Mouse (Mus musculus) layer of hippocampus, postnatal 25 days (tissue): ENCODE measurements around the gene Cep85l. TPM values are rescaled to one million over a fixed set of nuclear protein-coding genes. Genes with fewer than 3 reads are reported as not detected.

Source experiments
- DNase-seq, 2 experiments: peaks; one replicate each; pipeline ENCODE4 v3.0.0; 2022; ENCODE audit warnings: mixed read lengths in 2 of 2, low spot score in 1 of 2; ENCODE audit errors: extremely low spot score in 1 of 2
- total RNA-seq, 2 experiments: library from RNA; stranded (reverse); gene quantifications; 2 replicates each; pipeline ENCODE4 v1.2.3; 2021

The Cep85l gene
- 10 to 100 TPM; 20.6 to 24.8 TPM for total RNA-seq

DNA sequence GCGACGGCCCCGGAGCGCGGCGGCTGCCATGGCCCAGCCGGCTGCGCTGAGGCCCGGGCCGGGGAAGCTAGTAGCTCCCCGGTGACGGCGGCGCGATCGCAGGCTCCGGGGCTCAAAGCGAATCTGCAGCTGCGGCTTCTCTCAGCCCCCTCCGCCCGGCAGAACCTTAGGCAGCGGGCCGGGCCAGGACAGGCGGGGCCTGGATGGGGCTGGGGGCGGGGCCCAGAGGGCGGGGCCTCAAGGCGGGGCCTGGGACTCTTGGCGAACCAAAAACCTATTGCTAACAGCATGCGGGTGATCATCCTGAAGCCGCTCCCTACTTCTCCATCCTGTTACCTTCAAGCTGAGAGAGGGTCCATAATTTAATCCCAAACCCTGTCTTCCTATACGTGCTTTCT is at the start of gene Cep85l:
Cep85l (minus strand) TSS at position 239 of the 398 bp plus-strand sequence.
- peak; percentile 83 to 86 for DNase-seq

DNA sequence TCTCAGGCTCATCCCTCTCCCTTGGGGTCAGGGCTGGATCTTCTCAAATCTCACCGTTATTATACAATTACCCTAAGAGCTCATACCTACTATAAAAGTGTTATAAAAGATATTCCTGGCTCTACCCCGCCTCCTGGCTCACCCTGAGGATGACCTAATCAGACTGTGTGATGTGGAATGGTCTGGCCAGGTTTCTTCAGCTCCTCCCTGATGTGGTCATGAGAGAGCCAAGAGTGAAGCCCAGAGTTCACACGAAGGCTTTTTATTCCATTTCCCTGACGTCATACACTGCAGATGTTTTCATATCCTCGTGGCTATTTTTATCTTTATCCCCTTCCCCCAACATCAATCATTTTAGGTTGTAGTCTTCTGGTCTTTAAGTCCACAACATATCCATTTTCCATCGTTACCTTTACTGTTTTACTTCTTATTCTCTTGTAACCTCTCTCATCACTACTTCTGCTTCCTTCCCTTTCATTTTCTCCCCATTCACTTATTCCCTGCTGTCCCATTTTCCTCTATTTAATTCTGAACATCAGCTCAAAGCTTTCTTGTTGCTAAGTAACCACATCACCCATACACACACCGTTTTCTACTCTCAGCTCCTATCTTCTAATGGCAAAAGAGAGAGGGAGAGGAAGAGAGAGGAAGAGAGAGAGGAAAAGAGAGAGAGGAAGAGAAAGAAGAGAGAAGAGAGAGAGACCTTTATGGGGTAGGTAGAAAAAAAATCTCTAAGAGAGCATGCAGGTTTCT is 49.1 kb upstream of the Cep85l start:
- DNase-seq = no peak

DNA sequence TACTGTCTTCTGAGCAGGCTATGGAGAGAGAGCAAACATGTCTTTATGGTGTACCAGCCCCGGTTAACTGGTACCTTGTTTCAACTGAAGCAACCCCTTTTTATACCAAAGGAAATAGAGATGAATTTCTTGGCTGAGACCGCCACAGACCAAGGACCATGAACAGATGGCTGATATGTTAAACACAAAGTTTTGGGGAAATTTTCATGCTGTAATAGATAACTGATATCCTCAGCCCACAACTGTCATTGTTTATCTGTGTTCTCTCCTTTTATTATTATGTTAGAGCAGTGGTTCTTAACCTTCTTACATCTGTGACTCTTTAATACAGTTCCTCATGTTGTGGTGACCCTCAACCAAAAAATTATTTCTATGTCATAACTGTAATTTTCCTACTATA is 46.8 kb upstream of the Cep85l start:
- no peak for DNase-seq

DNA sequence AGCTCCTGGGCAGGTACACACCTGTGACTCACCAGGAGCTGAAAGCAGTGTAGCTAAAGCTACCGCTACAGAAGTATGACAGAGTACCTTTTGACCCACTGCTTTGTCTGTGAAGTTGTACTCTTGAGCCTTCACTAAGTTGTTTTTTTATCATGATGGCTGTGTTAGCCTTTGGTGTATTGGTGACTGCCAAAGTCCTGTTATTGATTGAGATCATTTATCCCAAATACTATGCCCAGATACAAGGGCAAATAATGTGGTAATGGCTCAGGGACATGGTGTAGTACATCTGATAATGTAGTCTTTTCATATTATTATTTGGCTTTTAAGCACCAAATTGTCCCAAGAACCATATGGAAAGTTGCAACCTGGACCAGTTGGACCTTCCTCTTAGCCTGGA is 43.3 kb upstream of the Cep85l start:
- no peak for DNase-seq

DNA sequence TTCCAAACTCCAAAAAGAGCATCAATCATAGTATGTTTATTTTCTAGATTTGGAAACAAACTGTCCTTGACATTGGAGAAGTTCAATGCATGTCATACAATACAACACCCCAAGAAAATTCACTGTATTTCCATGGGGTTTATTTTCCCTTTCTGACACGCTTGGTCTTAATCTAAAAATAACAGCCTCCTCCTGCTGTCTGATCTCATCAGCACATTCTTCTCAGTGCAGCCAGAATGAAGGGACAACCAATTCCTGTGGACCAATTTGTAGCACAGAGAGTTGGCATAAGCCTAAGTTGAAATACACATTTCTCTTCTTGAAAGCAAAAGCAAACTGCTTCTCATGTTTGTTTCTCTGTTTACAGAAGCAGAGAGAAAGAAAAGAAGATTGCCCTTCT is 42.5 kb upstream of the Cep85l start:
- no peak for DNase-seq

DNA sequence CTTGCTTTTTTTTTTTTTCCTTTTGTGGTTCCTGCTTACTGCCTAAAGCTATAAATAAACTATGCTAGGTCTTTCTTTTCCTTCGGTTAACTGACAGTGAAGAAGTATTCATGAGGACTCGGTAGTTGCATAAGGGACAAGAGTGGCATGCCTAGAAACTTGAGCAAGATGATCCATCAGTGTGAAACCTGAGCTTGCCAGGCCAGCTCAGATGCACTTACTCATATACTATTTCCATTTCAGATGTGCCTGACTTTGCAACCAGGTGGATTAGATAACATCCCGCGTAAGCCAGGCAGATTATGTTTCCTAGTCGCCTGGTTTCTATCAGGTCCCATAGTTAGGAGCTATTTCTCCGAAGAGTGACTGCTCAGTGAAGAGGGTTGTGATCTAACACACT is 41.9 kb upstream of the Cep85l start:
- DNase-seq = no peak

DNA sequence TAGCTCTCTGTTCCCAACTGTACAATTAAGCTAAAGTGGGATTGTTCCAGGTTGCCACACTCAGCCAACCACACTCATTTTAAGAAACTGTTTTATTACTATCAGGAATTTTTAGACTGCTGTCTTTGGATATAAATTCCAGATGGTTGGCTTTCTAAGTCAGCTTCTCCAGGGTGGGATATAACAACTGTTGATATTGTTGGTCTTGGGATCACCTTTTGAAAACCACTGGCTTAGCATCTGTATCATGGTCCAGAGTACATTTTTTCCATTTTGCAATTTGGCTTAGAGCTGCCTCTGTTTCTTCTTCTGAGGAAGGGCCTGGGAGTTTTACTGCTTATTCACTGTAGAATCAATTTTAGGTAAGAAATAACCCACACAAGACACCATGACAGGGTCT is 40.3 kb upstream of the Cep85l start:
- no peak for DNase-seq

DNA sequence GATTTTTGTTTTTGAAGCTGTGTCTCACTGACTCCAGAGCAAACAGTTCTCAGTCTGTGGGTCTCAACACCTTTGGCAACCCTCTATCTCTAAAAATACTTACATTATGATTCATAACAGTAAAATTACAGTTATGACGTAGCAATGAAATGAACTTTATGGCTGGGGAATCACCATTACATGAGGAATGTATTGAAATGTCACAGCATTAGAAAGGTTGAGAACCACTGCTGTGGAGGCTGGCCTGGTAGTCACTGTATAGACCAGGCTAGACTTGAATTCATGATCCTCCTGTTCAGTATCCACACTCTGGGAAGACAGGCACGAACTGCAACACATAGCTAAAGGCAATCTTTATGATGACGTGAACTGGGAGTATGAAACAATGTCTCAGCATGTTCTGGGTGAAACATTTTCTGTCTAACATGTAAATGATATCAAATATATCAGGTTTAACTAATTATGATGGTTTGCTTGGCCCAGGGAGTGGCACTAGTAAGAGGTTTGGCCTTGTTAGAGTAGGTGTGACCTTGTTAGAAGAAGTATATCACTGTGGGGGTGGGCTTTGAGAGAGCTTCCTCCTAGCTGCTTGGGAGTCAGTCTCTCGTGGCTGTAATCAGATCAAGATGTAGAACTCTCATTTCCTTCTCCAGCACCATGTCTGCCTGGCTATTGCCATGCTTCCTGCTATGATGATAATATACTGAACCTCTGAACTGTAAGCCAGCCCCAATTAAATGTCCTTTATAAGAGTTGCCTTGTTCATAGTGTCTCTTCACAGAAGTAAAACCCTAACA is 39.6 kb upstream of the Cep85l start:
- no peak for DNase-seq

DNA sequence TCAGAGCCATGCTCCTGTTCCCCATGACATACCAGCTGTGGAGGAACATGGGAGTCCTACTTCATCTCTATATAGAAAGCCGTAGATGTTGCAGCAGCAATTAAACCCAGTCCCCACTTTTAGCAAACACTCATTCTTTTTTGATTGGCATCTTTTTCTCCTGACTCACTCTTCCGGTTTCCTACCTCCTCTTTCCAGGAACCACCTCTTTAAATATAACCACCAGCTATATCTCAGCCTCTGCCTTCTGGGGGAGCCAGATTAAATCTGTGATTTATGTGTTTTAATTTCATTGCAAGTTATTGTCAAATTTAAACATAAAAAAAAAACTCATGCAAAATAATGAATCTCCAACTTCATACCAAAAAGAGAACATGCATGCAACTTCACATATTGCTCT is 37.3 kb upstream of the Cep85l start:
- DNase-seq = no peak

DNA sequence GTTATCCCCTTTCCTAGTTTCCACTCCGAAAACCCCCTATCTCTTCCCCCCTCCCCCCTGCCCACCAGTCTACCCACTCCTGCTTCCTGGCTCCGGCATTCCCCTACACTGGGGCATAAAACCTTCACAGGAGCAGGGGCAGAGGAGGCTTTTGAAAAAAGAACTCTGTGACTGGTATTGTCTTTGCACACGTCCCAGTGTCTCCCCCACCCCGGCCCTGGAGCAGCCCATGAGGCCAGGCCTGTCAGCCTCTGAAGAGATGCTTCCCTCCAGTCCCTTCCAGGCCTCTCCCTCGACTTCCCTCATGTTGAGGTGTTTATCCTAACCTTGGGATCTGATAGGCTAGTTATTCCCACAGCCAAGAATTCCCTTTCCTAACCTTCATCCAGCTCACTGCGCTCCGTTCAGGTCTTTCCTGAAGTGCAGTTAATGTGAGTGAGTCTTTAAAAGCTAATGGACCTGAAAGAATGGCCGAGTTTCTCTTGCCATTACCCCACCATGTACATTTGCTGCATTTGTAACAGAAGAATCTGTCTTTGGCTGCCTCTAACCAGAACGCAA is 36.5 kb upstream of the Cep85l start:
- DNase-seq = no peak

DNA sequence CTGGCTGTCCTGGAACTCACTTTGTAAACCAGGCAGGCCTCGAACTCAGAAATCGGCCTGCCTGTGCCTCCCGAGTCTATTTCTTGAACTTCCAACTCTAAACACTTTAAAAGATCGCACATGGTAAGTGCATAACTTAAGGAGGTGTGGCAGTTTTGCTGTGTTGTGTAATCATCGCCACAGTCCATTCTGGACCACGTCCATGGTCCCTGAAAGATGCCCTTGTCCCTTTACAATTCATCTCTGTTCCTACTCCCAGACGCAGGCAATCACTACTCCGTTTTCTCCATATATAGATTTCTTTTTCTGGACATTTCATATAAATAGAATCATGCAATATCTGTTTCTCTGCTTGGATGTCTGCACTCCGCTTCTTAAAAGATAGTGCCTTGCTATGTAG is 35.5 kb upstream of the Cep85l start:
- no peak for DNase-seq

DNA sequence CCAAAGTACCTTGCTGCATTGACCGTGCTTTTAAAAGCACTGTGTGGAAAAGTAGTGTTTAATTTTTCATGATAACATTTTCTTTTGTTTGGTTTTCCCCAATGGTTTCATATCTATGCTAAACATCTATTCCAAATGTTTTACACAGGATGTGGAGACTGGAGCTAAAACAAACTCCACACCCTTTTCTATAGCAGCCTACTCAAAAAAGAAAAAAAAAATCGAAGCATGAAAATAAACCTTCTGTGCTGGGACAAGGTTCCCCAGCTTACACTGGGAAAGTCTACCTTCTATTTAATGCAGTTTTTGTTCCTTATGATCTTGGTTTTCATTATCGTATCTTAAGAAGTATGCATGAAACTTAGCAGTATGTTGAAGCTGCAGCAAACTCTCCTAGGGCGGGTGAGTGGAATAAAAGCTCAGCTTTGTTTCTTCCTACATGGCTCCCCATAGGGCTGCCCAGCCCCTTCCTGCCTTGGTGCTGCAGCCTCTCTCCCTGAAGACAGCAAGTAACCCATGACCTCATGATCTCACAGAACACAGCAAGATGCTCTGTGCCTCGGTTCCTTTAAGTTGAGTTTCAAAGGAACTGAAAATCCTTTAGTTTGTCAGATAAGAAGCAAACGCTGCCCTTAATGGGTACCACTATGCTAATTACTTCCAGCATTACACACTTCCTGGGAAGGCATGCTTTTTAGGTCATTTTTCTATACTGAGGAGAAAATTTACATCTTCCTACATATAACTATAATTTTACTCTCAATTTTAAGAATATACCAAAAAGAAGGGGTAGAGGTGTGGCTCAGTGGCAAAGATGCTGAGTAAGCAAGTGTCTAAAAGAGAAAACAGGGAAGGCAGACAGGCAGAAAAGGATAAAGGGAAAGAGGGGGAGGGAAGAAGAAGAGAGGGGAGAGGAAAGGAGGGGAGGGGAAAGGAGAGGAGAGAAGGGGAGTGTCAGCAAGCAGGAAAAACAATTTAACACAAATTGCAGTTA is 34.6 kb upstream of the Cep85l start:
- DNase-seq = no peak

DNA sequence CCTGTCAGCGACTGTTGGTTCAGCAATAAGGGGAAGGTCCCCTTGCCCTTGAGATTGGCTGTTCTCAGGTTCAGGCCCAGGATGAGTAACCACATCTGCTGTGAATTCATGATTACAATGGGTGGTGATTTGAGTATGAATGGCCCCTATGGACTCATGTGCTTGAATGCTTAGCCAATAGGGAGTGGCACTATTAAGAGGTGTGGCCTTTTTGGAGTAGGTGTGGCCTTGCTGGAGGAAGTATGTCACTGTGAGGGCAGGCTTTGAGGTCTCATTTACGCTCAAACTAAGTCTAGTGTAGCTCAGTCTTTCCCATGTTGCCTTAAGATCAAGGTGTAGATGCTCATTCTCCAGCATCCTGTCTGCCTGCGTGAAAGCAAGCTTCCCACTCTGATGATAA is 33.2 kb upstream of the Cep85l start:
- DNase-seq = no peak

DNA sequence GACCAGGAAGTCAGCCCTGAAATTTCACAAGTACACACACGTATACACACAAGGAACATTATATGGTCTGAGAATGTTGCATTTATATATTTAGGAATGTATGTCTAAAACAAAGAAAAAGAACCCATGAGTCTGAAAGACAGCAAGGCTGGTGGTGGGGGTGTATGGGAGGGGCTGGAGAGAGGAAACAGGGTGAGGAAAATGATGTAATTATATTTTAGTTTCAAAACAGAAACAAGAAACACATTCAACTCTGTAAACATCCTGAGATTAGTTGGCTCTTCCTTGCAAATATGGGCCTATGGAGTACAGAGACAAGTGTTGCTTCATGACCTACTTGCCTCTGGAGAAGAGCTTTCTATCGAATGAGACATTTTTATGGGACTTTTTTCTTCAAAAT is 32.4 kb upstream of the Cep85l start:
- no peak for DNase-seq

DNA sequence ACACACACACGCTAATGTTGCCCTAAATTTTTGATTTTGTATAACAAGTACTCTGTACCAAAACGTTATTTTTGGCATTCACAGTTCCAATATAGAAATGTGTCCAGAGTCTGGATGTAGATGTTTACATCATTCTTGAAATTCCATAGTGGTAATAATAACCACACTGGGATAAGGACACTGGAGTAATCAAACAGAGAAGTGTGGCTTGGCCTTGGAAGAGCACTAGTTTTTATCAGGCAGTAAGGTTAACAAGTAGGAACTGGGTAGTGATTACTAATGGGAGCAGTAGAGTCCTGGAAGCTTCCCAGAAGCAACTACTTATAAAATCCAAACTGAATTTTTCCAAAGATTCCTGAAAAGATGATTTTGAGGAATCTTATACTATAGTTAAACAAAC is 31.1 kb upstream of the Cep85l start:
- no peak for DNase-seq

DNA sequence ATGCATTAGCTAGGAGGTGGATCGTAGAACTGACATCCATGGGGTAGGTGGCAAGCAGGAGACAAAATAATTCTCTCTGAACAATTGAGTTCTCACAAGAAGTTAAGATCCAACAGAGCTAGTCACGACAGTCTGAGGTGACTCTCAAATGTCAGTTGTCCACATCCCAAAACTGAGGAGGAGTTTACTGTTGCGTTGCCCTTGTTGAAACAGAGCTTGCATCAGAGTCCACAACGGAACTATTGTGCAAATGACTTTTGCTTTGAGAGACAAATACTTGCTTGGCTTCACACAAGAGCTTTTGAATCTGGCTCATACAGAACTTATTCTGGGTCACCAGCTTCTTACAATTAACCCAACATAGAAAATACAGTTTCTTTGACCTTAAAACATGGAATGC is 27.7 kb upstream of the Cep85l start:
- DNase-seq = no peak

DNA sequence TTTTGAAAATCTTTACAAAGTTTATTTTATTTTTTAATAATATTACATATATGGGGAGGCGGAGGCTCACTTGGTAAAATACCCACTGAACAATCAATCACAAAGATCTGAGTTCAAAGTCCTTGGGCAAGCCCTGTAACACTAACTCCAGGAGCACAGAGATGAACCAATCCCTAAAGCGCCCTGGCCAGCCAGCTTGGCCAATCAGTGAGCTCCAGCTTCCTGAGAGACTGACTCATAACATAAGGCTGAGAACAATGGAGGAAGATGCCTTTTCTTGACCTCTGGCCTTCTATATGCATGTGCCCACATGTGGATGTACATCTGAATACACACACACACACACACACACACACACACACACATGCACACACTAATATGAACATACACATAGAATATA is 27.1 kb upstream of the Cep85l start:
- no peak for DNase-seq

DNA sequence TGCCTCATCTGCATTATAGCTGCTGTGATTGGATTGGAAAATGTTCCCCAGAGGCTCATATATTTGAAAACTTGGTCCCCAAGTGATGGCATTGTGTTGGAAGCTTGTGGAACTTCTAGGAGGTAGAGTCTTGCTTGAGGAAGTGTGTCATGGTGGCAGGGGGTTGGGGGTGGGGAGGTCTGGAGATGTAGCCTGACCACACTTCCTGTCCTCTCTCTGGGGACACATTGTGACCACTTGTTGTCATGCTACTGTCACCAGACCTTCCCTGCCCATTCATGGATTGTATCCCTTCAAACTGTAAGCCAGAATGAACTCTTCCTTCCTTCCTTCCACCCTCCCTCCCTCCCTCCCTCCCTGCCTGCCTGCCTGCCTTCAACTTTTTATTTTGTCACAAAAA is 22.5 kb upstream of the Cep85l start:
- DNase-seq = no peak

DNA sequence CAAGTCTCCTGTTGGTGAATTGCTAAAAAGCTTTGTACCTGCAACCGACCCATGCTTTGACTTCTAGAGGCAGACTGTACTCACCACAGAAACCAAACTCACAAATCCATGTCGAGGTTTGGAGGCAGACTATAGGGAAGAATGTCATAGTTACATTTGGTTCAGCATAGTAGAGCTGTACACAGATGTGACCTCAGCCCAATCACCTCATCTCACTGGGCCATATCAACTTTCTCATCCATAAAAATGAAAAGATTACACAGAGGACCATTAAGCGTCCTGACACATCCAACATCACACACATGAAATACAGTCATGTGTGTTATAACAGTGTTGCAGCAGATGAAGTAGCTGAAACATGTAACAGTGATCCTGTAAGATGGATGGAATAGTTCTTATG is 19.3 kb upstream of the Cep85l start:
- DNase-seq = no peak

DNA sequence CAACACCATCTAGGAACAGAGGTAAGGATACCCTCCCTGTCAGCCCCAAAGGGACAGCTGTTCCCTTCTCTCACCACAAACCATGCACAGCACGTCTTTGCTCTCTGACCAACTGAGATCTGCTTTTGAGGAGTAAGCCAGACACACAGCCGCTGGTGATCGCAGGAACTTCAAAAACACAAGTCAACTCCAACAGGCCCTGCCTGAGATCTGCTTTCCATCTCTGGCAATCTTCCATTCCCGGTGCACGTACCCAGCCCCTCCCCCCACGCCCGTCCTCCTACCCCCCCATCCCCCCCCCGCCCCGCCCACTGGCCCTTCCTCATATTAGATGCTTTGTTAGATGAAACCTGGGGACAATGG is 18.8 kb upstream of the Cep85l start:
- DNase-seq = no peak
